Mouse (Mus musculus) liver, postnatal 0 days (tissue): ENCODE measurements around the gene Rnf126.

ENCODE experiments used
- CTCF ChIP-seq: sonication (generic); IDR thresholded peaks from 2 replicates; pipeline ENCODE4 v1.5.1; 2016; ENCODE audit warnings: antibody characterized with exemption, low read depth
- EP300 ChIP-seq: IDR thresholded peaks from 2 replicates; pipeline ENCODE4 v1.6.1; 2016; ENCODE audit warnings: antibody characterized with exemption, low read depth, mild to moderate bottlenecking

DNA sequence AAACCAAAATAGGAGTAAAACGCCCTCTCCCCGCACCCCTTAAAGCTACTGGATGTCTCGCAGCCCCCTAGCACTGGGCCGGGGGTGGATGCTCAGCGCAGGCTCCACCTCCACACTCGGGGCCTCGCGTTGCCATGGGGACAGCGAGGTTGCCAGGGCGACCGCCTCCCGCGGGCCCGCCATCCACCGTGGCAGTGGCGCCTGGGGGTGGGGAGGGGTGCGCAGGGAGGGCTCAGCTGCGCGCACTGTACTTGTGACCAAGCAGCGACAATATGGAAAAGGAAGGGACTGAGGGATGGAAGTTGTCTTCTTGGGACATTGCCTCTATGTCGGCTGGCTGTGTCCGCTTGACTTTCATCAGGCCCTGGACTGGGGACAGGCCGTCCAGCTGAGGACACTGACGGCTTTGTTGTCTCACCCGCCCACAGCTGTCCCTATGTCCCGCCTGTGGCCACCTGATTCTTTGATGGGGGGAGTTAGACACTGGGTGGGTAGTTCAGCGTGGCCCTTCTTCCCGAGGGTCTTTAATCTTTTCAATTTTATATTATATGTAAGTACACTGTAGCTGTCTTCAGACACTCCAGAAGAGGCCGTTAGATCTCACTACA lies 37.1 kb upstream of the Rnf126 start:
- TF ChIP-seq EP300 (no peak), CTCF (no peak)
